Mouse (Mus musculus): ENCODE measurements around the gene Gm9747. TPM values are rescaled to one million over a fixed set of nuclear protein-coding genes. Genes with fewer than 3 reads are reported as not detected.

Gm9747 gene
- polyA plus RNA-seq, 1 experiment: 0.15 TPM

DNA sequence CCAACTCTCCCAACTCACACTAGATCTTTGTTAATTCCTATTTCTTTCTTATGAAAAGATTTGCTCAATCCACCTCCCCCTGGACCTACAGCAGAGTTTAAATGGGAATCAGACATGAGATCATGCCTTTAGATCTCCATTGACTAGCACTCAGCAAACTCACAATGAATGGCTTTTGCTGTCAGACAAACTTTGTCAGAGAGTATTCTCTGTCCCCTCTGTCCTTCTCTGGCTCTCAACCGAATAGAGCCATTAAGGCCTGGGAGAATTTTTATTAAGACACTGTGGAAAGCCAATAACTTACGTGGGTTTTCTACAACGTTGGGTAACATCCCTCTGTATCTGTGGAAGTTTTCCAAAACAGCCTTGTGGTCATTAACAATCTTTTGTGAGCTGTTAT lies 27.1 kb downstream of the Gm9747 start:
- TF ChIP-seq POLR2A (IDR thresholded peaks at IDR 0.05; ENCODE audit: borderline replicate concordance, extremely low read depth, insufficient read depth, insufficient read length, poor library complexity, severe bottlenecking): no peak
- no peak for TF ChIP-seq CTCF (IDR thresholded peaks at IDR 0.05; ENCODE audit: borderline replicate concordance, extremely low read depth, insufficient read depth, insufficient read length)
- peak; percentile 59 for DNase-seq (ENCODE audit: low read depth)

DNA sequence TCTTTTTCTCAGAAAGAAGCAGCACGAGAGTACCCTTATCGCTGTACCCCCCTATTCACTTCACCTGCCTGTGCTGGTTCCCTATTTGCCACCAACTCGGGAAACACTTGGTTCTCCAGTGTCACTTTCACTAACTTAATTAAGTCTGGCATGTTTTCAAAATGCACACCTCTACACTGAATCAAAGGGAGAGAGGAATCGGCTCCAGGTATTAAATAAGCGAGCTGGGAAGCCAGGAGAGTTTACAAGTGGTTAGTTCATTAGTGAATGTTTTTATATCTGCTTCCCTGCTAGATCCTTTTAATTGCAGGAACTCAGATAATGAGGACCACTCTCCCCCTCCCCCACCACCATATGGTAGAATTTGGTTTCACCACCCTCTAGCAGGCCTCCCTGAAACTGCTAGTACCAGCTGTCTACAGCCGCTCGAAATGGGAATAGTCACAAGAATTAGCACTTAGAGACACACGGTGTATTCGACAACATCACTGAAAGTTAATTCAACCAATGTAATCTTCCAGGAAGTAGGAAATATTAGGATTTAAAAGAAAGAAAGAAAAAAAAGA lies 28.2 kb downstream of the Gm9747 start:
- DNase-seq (ENCODE audit: low read depth): peak; percentile 95
- no peak for TF ChIP-seq CTCF (IDR thresholded peaks at IDR 0.05; ENCODE audit: borderline replicate concordance, extremely low read depth, insufficient read depth, insufficient read length)
- no peak for TF ChIP-seq POLR2A (IDR thresholded peaks at IDR 0.05; ENCODE audit: borderline replicate concordance, extremely low read depth, insufficient read depth, insufficient read length, poor library complexity, severe bottlenecking)

DNA sequence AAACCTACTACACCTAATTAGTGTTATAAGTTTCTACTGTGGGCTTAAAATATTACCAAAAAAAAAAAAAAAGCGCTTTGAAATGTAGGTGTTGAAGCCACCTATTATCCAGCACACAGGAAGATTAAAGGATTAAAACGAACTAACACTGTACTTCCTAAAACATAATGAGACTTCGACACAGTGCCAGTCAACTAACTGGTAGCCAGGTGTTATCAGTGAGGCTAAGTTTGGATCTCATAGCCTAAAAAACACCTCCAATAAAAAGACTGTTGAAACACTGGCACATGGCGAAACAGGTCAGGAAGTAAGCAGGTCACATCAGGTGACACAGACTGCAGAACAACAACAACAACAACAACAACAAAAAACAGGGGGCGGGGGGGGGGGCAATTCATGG lies 28.7 kb downstream of the Gm9747 start:
- TF ChIP-seq POLR2A (IDR thresholded peaks at IDR 0.05; ENCODE audit: borderline replicate concordance, extremely low read depth, insufficient read depth, insufficient read length, poor library complexity, severe bottlenecking) (no peak), CTCF (IDR thresholded peaks at IDR 0.05; ENCODE audit: borderline replicate concordance, extremely low read depth, insufficient read depth, insufficient read length) (no peak)
- peak; percentile 45 for DNase-seq (ENCODE audit: low read depth)

DNA sequence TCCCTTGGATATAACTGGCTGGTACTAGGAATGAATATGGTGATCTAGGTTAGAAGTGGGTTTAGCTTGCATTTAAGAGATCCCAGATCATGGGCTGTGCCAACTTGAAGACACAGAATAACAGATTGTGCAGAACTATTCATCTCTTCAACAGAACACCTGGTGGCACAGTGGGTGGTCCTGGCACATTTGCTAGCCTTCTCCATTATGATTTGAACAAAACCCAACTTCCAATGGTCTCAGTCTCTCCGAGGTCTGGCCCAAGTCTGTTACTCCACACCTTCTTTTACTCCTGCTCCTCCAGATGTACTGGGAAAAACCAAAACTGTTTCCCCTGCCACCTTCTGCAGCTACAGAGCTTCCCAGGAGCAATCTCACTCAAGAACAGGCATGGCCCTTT lies 29.4 kb downstream of the Gm9747 start:
- TF ChIP-seq POLR2A (IDR thresholded peaks at IDR 0.05; ENCODE audit: borderline replicate concordance, extremely low read depth, insufficient read depth, insufficient read length, poor library complexity, severe bottlenecking) (no peak), CTCF (IDR thresholded peaks at IDR 0.05; ENCODE audit: borderline replicate concordance, extremely low read depth, insufficient read depth, insufficient read length) (no peak)
- DNase-seq (ENCODE audit: low read depth): peak; percentile 72

DNA sequence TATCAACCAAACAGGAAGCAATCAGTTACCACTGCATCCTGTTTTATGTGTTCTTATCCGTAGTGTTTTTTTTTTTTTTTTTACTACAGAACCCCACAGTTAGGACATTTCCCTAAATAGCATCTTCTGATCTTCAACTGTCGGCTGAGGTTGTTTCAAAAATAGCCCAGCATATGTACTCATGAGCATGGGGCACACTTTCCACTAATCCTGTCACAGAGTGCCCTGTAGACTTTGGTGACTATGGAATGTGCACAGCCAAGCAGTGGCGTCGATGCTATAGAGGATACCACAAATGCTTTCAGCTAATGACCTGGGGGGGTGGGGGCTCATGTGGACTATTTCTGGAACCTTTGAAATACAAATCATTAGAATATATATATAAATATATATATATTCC lies 34.6 kb downstream of the Gm9747 start:
- DNase-seq (ENCODE audit: low read depth): no peak
- TF ChIP-seq POLR2A (IDR thresholded peaks at IDR 0.05; ENCODE audit: borderline replicate concordance, extremely low read depth, insufficient read depth, insufficient read length, poor library complexity, severe bottlenecking) (no peak), CTCF (IDR thresholded peaks at IDR 0.05; ENCODE audit: borderline replicate concordance, extremely low read depth, insufficient read depth, insufficient read length) (no peak)

DNA sequence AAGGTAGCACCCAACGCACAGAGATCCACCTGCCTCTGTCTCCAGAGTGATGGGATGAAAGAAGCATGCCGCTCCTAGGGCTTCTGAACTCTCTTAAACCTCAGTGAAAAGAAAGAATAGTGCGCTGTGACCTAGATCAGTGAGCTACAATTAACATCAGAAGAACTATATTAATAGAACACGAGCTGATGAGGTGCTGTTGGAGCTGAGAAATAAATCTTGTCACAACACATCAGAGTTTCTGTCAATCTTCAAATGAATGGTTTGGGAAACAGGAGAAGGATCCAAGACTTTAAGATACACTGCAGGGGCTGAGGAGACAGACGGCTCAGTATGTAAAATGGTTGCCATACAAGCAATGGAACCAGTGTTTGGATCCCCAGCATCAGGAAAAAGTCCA lies 39.3 kb downstream of the Gm9747 start:
- TF ChIP-seq POLR2A (IDR thresholded peaks at IDR 0.05; ENCODE audit: borderline replicate concordance, extremely low read depth, insufficient read depth, insufficient read length, poor library complexity, severe bottlenecking): no peak
- no peak for TF ChIP-seq CTCF (IDR thresholded peaks at IDR 0.05; ENCODE audit: borderline replicate concordance, extremely low read depth, insufficient read depth, insufficient read length)
- DNase-seq (ENCODE audit: low read depth): no peak

DNA sequence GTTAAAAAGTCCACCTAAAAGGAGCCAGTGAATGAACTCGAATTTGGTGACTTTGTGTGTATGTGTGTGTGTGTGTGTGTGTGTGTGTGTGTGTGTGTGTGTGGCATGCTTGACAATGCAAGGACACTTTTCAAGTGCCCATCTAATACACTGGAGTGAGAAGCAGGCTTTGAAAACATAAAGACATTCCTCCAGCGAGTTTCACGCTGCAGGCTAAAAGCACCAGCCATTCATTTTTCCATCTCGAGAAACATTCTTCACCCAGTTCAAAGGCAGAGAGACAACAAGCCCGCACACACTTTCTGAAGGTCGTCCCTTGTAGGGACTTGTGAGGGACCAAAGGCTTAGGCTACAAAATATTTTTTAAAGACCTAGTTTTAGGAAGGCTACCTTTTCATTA lies 40.6 kb downstream of the Gm9747 start:
- TF ChIP-seq POLR2A (IDR thresholded peaks at IDR 0.05; ENCODE audit: borderline replicate concordance, extremely low read depth, insufficient read depth, insufficient read length, poor library complexity, severe bottlenecking) (no peak), CTCF (IDR thresholded peaks at IDR 0.05; ENCODE audit: borderline replicate concordance, extremely low read depth, insufficient read depth, insufficient read length) (no peak)
- peak; percentile 68 for DNase-seq (ENCODE audit: low read depth)

DNA sequence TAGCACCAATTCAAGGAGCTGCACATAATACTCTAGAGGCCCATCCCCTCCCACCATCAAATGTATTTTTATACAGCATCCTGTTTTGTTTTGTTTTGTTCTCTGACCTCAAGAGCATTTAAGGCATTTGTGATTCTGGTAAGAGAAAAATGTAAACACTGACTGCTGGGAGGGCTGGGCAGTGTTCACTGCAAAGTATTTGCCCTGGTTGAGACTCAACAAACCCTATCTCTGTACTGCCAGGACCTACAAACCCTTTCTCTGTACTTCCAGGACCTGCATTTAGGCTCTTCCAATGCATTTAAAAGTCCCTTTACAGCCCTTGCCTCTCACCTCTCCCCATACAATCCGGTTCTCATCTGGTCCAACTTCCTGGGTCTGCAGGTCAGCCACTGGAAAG lies 41.4 kb downstream of the Gm9747 start:
- TF ChIP-seq CTCF (IDR thresholded peaks at IDR 0.05; ENCODE audit: borderline replicate concordance, extremely low read depth, insufficient read depth, insufficient read length): no peak
- TF ChIP-seq POLR2A (IDR thresholded peaks at IDR 0.05; ENCODE audit: borderline replicate concordance, extremely low read depth, insufficient read depth, insufficient read length, poor library complexity, severe bottlenecking): no peak
- no peak for DNase-seq (ENCODE audit: low read depth)

DNA sequence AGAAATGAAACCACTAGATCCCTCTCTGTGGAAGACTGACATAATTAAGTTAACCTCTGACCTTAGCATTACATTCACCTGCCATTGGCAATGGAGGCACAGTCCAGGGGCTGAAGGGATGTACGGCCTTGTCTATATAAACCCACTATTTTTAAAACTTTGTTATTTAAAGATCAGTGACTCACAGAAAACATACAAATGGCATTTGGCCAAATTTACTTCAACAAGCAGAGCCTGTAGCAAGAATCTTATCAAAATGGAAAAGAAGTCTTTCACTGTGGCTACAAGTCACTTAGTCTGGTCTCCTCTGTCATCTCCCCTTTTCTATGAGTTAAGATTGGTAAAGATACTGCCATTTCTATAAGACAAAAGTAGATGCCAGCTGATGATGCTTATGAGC lies 46.9 kb downstream of the Gm9747 start:
- no peak for DNase-seq (ENCODE audit: low read depth)
- TF ChIP-seq POLR2A (IDR thresholded peaks at IDR 0.05; ENCODE audit: borderline replicate concordance, extremely low read depth, insufficient read depth, insufficient read length, poor library complexity, severe bottlenecking) (no peak), CTCF (IDR thresholded peaks at IDR 0.05; ENCODE audit: borderline replicate concordance, extremely low read depth, insufficient read depth, insufficient read length) (no peak)

DNA sequence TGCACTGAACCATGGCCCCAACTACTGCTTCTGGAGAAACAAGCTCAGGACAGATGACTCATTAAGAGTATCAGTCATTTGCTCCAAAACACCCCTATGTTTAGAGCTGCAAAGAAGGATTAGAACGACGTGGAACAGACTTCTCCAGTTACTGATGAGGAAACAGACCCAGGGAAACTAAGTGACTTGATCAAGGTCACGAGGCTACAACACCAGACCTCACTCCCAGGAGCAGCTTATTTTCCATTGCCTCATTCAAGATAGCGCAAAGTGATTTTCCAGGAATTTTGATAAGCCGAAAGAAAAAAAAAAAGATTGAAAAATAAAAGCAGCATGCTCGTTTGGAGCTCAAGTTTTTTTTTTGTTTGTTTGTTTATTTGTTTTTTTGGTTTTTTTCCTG lies 48.9 kb downstream of the Gm9747 start:
- TF ChIP-seq CTCF (IDR thresholded peaks at IDR 0.05; ENCODE audit: borderline replicate concordance, extremely low read depth, insufficient read depth, insufficient read length) (no peak), POLR2A (IDR thresholded peaks at IDR 0.05; ENCODE audit: borderline replicate concordance, extremely low read depth, insufficient read depth, insufficient read length, poor library complexity, severe bottlenecking) (no peak)
- DNase-seq (ENCODE audit: low read depth): no peak

DNA sequence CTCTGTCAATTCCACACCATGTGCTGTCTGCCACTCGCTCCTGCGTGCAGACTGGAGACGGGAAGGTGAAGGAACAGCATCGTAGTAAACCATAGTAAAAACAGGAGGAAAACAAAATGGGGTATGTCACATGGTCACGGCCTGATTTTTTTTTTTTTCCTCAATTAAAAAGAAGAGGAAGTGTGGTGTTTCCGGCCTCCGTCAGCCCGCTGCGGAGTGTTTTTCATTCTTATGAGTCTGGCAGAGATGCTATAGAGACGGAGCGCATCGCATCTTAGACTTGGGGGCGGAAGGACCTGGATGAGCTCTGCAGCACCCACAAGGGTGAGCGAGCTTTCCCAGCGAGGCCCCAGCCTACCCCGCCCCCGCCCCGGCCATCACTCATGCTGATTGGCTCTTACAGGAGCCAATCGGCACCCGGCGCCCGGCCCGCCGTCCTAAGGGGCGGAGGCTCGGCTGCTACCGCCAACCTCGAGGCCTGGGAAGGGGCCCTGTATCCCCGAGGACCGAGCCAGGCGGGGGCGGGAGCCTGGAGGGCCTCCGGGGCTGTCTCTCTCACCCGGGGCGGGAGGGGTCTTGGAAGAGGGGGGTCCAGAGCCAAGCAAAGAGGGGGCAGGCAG lies 50.2 kb downstream of the Gm9747 start:
- TF ChIP-seq CTCF (IDR thresholded peaks at IDR 0.05; ENCODE audit: borderline replicate concordance, extremely low read depth, insufficient read depth, insufficient read length): no peak
- 0 out of 2 replicates have a peak, but pooled peaks have one; percentile 58 for TF ChIP-seq POLR2A (IDR thresholded peaks at IDR 0.05; ENCODE audit: borderline replicate concordance, extremely low read depth, insufficient read depth, insufficient read length, poor library complexity, severe bottlenecking)

DNA sequence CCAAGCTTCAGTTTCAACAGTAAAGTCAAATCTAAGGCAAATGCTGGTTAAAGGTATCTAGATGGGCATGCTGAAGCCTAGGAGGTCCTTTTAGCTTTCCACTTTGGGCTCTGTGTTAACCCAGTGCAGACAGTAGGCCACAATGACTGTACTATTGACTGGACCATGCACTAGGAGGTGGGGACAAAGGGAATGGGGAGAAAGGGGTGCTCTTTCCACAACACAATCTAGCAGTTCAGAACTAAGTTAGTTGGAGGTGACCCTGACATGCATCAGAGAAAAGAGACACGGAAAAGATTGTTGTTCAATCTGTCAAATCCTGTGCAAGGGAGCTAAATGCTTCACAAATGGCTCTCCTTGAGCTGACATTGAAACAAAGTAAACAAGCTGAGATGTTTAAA lies 51.0 kb downstream of the Gm9747 start:
- TF ChIP-seq CTCF (IDR thresholded peaks at IDR 0.05; ENCODE audit: borderline replicate concordance, extremely low read depth, insufficient read depth, insufficient read length) (no peak), POLR2A (IDR thresholded peaks at IDR 0.05; ENCODE audit: borderline replicate concordance, extremely low read depth, insufficient read depth, insufficient read length, poor library complexity, severe bottlenecking) (no peak)
- DNase-seq (ENCODE audit: low read depth): peak; percentile 80

More for the DNA sequence above, 50.2 kb downstream of the Gm9747 start:
- peak; percentile 99 for DNase-seq (ENCODE audit: low read depth)

Measured in brain, embryonic 14.5 days (tissue).